Mouse (Mus musculus) C2C12 (cell line): ENCODE data around the gene 2010300C02Rik.

ENCODE experiments used
- CEBPB ChIP-seq: IDR thresholded peaks from one replicate; pipeline ENCODE4 v1.6.1; 2011; ENCODE audit warnings: low read depth, mild to moderate bottlenecking, control low read depth, moderate library complexity
- CTCF ChIP-seq: IDR thresholded peaks from one replicate; pipeline ENCODE4 v1.5.1; 2011; ENCODE audit not compliant: control insufficient read depth, insufficient read depth, insufficient read length
- MAX ChIP-seq: IDR thresholded peaks from one replicate; pipeline ENCODE4 v1.6.1; 2011; ENCODE audit warnings: mild to moderate bottlenecking, control low read depth

- TF ChIP-seq CTCF, result no peak
- no peak for TF ChIP-seq MAX
- TF ChIP-seq CEBPB, result no peak
These were observed 154.5 kb downstream of the 2010300C02Rik start for GRCm38 (mm10) chr1:37565396-37565795.
